Mouse (Mus musculus) hindbrain, embryonic 12.5 days (tissue): ENCODE results near the gene Fam72a. TPM values are rescaled to one million over a fixed set of nuclear protein-coding genes. Genes with fewer than 3 reads are reported as not detected.
A peak's percentile ranks its signal among the peaks of the same experiment; 100 is the strongest.

Experiments
- ATAC-seq: fragments of 200-750 bp; cut with Nextera tagmentation; 2 replicates; pipeline ENCODE4 v1.8.0; 2017; ENCODE audit warnings: moderate TSS enrichment; ENCODE audit not compliant: low FRiP score
- H3K27ac ChIP-seq: fragments of 300-500 bp; sonication (generic); 2 replicates; pipeline ENCODE4 v1.5.1; 2016; ENCODE audit warnings: mild to moderate bottlenecking
- H3K27me3 ChIP-seq: fragments of 300-500 bp; sonication (generic); 2 replicates; pipeline ENCODE4 v1.6.1; 2016; ENCODE audit warnings: mild to moderate bottlenecking
- H3K36me3 ChIP-seq: fragments of 300-500 bp; sonication (generic); 2 replicates; pipeline ENCODE4 v1.6.1; 2016; ENCODE audit warnings: mild to moderate bottlenecking
- H3K4me1 ChIP-seq: fragments of 300-500 bp; sonication (generic); 2 replicates; pipeline ENCODE4 v1.6.1; 2016
- H3K4me2 ChIP-seq: fragments of 300-500 bp; sonication (generic); replicated peaks from 2 replicates; pipeline ENCODE4 v1.6.1; 2016; ENCODE audit warnings: mild to moderate bottlenecking
- H3K4me3 ChIP-seq: fragments of 300-500 bp; sonication (generic); 2 replicates; pipeline ENCODE4 v1.5.1; 2016; ENCODE audit warnings: mild to moderate bottlenecking
- H3K9ac ChIP-seq: fragments of 300-500 bp; sonication (generic); 2 replicates; pipeline ENCODE4 v1.6.1; 2016; ENCODE audit warnings: mild to moderate bottlenecking, moderate library complexity
- H3K9me3 ChIP-seq: fragments of 300-500 bp; sonication (generic); replicated peaks from 2 replicates; pipeline ENCODE4 v1.6.1; 2016; ENCODE audit warnings: mild to moderate bottlenecking
- WGBS: fragments of 180-500 bp; shearing (Covaris S2); methylation state at CpG from one replicate; pipeline ENCODE4 v1.1.7; 2016; 5-methylcytosine and 5-hydroxymethylcytosine counted together
- polyA plus RNA-seq: library from polyadenylated mRNA; unstranded; fragments of >200 nt; fragmentation: Nextera tagmentation; extraction: Ambion mirVana; gene quantifications from 2 replicates; pipeline ENCODE4 v1.2.1, GENCODE M21; 2016

Fam72a gene
- polyA plus RNA-seq = 2.8 and 3.2 TPM in 2 replicates

GRCm38 (mm10) chr1:131527281-131528080, at the start of gene Fam72a, which contains the start of gene Srgap2:
Gene Fam72a, plus strand, starts transcription at chr1:131527903.
Gene Srgap2, minus strand, starts transcription at chr1:131527352.
- H3K27ac ChIP-seq = peak within 1 kb of the TSS; percentile 94
- H3K4me3 ChIP-seq = peak within 1 kb of the TSS; percentile 87
- no peaks in the 10 kb centered on the region for H3K36me3 ChIP-seq
- peak within 1 kb of the TSS; percentile 89 for H3K9ac ChIP-seq
- ATAC-seq = peak; percentile 98
- under 1% methylated on average over 44 of the region's 44 CpGs for WGBS
- H3K4me2 ChIP-seq = peak within 1 kb of the TSS; percentile 97
- H3K4me1 ChIP-seq = peaks cover 44% of the 10 kb centered on the region
- no peaks in the 10 kb centered on the region for H3K27me3 ChIP-seq
- H3K9me3 ChIP-seq = no peaks in the 10 kb centered on the region

GRCm38 (mm10) chr1:131478770-131479305, 48.9 kb upstream of the Fam72a start:
- H3K36me3 ChIP-seq = peaks cover 3% of the 10 kb centered on the region; the same call in 1 of the 2 replicates
- no peak for ATAC-seq
- H3K27ac ChIP-seq = no peak overlapping the region
- no peak overlapping the region for H3K4me3 ChIP-seq
- no peaks in the 10 kb centered on the region for H3K4me1 ChIP-seq
- no peaks in the 10 kb centered on the region for H3K27me3 ChIP-seq
- H3K9ac ChIP-seq = no peak overlapping the region
- peaks cover 4% of the 10 kb centered on the region; the same call in 1 of the 2 replicates for H3K9me3 ChIP-seq
- H3K4me2 ChIP-seq = no peak overlapping the region
- WGBS = 27% methylated on average over 2 of the region's 2 CpGs

- Histone ChIP-seq H3K27me3 (no peaks in the 10 kb centered on the region), H3K36me3 (peaks cover 3% of the 10 kb centered on the region; the same call in 1 of the 2 replicates), H3K4me3 (no peak overlapping the region), H3K9me3 (peaks cover 4% of the 10 kb centered on the region; the same call in 1 of the 2 replicates), H3K9ac (no peak overlapping the region), H3K4me2 (no peak overlapping the region), H3K27ac (no peak overlapping the region), H3K4me1 (no peaks in the 10 kb centered on the region)
- no peak for ATAC-seq
Observed at GRCm38 (mm10) chr1:131481391-131481790, 46.3 kb upstream of the Fam72a start.

- no peak overlapping the region for H3K27ac ChIP-seq
- no peaks in the 10 kb centered on the region for H3K27me3 ChIP-seq
- H3K4me3 ChIP-seq = no peak overlapping the region
- H3K9ac ChIP-seq = no peak overlapping the region
- 95% methylated on average over 3 of the region's 3 CpGs for WGBS
- peaks cover 3% of the 10 kb centered on the region; the same call in 1 of the 2 replicates for H3K36me3 ChIP-seq
- H3K9me3 ChIP-seq = peaks cover 4% of the 10 kb centered on the region; the same call in 1 of the 2 replicates
- no peak overlapping the region for H3K4me2 ChIP-seq
- ATAC-seq = no peak
- peaks cover 4% of the 10 kb centered on the region; the same call in 1 of the 2 replicates for H3K4me1 ChIP-seq
Observed at GRCm38 (mm10) chr1:131482242-131482641, 45.5 kb upstream of the Fam72a start.

GRCm38 (mm10) chr1:131486094-131486850, 41.4 kb upstream of the Fam72a start:
- Histone ChIP-seq H3K9ac (no peak overlapping the region), H3K4me1 (peaks cover 6% of the 10 kb centered on the region; the same call in 1 of the 2 replicates), H3K4me3 (no peak overlapping the region), H3K27me3 (no peaks in the 10 kb centered on the region), H3K9me3 (no peaks in the 10 kb centered on the region), H3K27ac (no peak overlapping the region), H3K36me3 (no peaks in the 10 kb centered on the region), H3K4me2 (no peak overlapping the region)
- 65% methylated on average over 5 of the region's 5 CpGs for WGBS
- no peak for ATAC-seq

- WGBS = 88% methylated on average over 3 of the region's 3 CpGs
Observed at GRCm38 (mm10) chr1:131489312-131489711, 38.4 kb upstream of the Fam72a start.

GRCm38 (mm10) chr1:131491579-131491978, 36.1 kb upstream of the Fam72a start:
- 52% methylated on average over 4 of the region's 4 CpGs for WGBS
- Histone ChIP-seq H3K4me1 (peaks cover 16% of the 10 kb centered on the region), H3K4me2 (no peak overlapping the region), H3K9me3 (no peaks in the 10 kb centered on the region), H3K36me3 (no peaks in the 10 kb centered on the region), H3K4me3 (no peak overlapping the region), H3K9ac (no peak overlapping the region), H3K27ac (no peak overlapping the region), H3K27me3 (no peaks in the 10 kb centered on the region)
- ATAC-seq = no peak

More at GRCm38 (mm10) chr1:131489312-131489711, 38.4 kb upstream of the Fam72a start:
- Histone ChIP-seq H3K4me1 (peaks cover 14% of the 10 kb centered on the region), H3K4me2 (no peak overlapping the region), H3K27ac (no peak overlapping the region), H3K9ac (no peak overlapping the region), H3K36me3 (no peaks in the 10 kb centered on the region), H3K27me3 (no peaks in the 10 kb centered on the region), H3K9me3 (no peaks in the 10 kb centered on the region), H3K4me3 (no peak overlapping the region)
- ATAC-seq = no peak

GRCm38 (mm10) chr1:131492360-131492759, 35.3 kb upstream of the Fam72a start:
- Histone ChIP-seq H3K9me3 (no peaks in the 10 kb centered on the region), H3K9ac (no peak overlapping the region), H3K4me1 (peaks cover 10% of the 10 kb centered on the region), H3K4me2 (no peak overlapping the region), H3K36me3 (no peaks in the 10 kb centered on the region), H3K27me3 (no peaks in the 10 kb centered on the region), H3K4me3 (no peak overlapping the region), H3K27ac (no peak overlapping the region)
- ATAC-seq = no peak
- 60% methylated on average over 2 of the region's 2 CpGs for WGBS

GRCm38 (mm10) chr1:131493966-131494898, 33.5 kb upstream of the Fam72a start:
- Histone ChIP-seq H3K36me3 (no peaks in the 10 kb centered on the region), H3K9ac (no peak overlapping the region), H3K27ac (no peak overlapping the region), H3K4me3 (no peak overlapping the region), H3K9me3 (no peaks in the 10 kb centered on the region), H3K27me3 (no peaks in the 10 kb centered on the region), H3K4me1 (peaks cover 9% of the 10 kb centered on the region), H3K4me2 (no peak overlapping the region)
- ATAC-seq = no peak
- WGBS = 82% methylated on average over 4 of the region's 4 CpGs

- Histone ChIP-seq H3K4me3 (no peak overlapping the region), H3K9ac (no peak overlapping the region), H3K27me3 (no peaks in the 10 kb centered on the region), H3K4me1 (peaks cover 4% of the 10 kb centered on the region), H3K9me3 (no peaks in the 10 kb centered on the region), H3K27ac (no peak overlapping the region), H3K36me3 (no peaks in the 10 kb centered on the region), H3K4me2 (no peak overlapping the region)
- WGBS = 88% methylated on average over 1 of the region's 1 CpGs
- ATAC-seq = no peak
Observed at GRCm38 (mm10) chr1:131498231-131498630, 29.5 kb upstream of the Fam72a start.

GRCm38 (mm10) chr1:131501681-131502080, 26.0 kb upstream of the Fam72a start:
- Histone ChIP-seq H3K27ac (no peak overlapping the region), H3K9ac (no peak overlapping the region), H3K9me3 (no peaks in the 10 kb centered on the region), H3K4me2 (no peak overlapping the region), H3K36me3 (no peaks in the 10 kb centered on the region), H3K4me3 (no peak overlapping the region), H3K27me3 (no peaks in the 10 kb centered on the region), H3K4me1 (0 out of 2 replicates have a peak, but pooled peaks cover 2% of the 10 kb centered on the region)
- WGBS = 93% methylated on average over 1 of the region's 1 CpGs
- no peak for ATAC-seq
